Mouse (Mus musculus): ENCODE measurements around the gene Rgs7bp. TPM values are rescaled to one million over a fixed set of nuclear protein-coding genes. Genes with fewer than 3 reads are reported as not detected.
"Not testable (repeated sequence)": the region's sequence is repeated elsewhere in the genome, so short reads cannot be mapped to it uniquely, and the experiment has no call there.

The Rgs7bp gene
- total RNA-seq, 2 experiments from 2014 or later, result 109 to 121 TPM

- no peak for DNase-seq (ENCODE audit: low spot score in 2 of 2)
These were observed 115.7 kb downstream of the Rgs7bp start for GRCm38 (mm10) chr13:104938966-104939593.

- no peak for DNase-seq (ENCODE audit: low spot score in 2 of 2)
These were observed 117.0 kb downstream of the Rgs7bp start for GRCm38 (mm10) chr13:104937759-104938158.

- DNase-seq (ENCODE audit: low spot score in 2 of 2), result no peak
These were observed 118.1 kb downstream of the Rgs7bp start for GRCm38 (mm10) chr13:104936586-104936985.

GRCm38 (mm10) chr13:104931635-104932532 lies 122.8 kb downstream of the Rgs7bp start:
- DNase-seq (ENCODE audit: low spot score in 2 of 2), result no peak

GRCm38 (mm10) chr13:104930814-104931213 lies 123.9 kb downstream of the Rgs7bp start:
- DNase-seq (ENCODE audit: low spot score in 2 of 2), result no peak

GRCm38 (mm10) chr13:104918663-104919062 lies 136.1 kb downstream of the Rgs7bp start:
- DNase-seq (ENCODE audit: low spot score in 2 of 2), result no peak

- not testable (repeated sequence) for DNase-seq (ENCODE audit: low spot score in 2 of 2)
These were observed 138.0 kb downstream of the Rgs7bp start for GRCm38 (mm10) chr13:104916771-104917170.

- no peak for DNase-seq (ENCODE audit: low spot score in 2 of 2)
These were observed 138.6 kb downstream of the Rgs7bp start for GRCm38 (mm10) chr13:104916106-104916505.

- no peak for DNase-seq (ENCODE audit: low spot score in 2 of 2)
These were observed 140.3 kb downstream of the Rgs7bp start for GRCm38 (mm10) chr13:104914288-104914895.

- not testable (repeated sequence) for DNase-seq (ENCODE audit: low spot score in 2 of 2)
These were observed 143.1 kb downstream of the Rgs7bp start for GRCm38 (mm10) chr13:104911626-104912025.

GRCm38 (mm10) chr13:104911006-104911405 lies 143.7 kb downstream of the Rgs7bp start:
- DNase-seq (ENCODE audit: low spot score in 2 of 2), result not testable (repeated sequence)

GRCm38 (mm10) chr13:104908691-104909090 lies 146.0 kb downstream of the Rgs7bp start:
- no peak for DNase-seq (ENCODE audit: low spot score in 2 of 2)

Other genes starting within 250 kb of the Rgs7bp start
- gene Cwc27, start 237.8 kb downstream of the Rgs7bp start, total RNA-seq (2021), result 10 to 100 TPM; 19.3 to 24.1 TPM
- gene Shisal2b, start 191.0 kb downstream of the Rgs7bp start, total RNA-seq (2021), result under 1 TPM; 0.38 to 0.51 TPM
- gene 4933425L06Rik, start 27.2 kb upstream of the Rgs7bp start, total RNA-seq (2021), result not detected
- 10 to 100 TPM; 20.3 to 21.0 TPM for gene Rnf180, start 239.9 kb upstream of the Rgs7bp start, total RNA-seq (2021)